Mouse (Mus musculus) embryonic facial prominence, embryonic 13.5 days (tissue): Measurements from ENCODE around the gene Nisch. TPM values are rescaled to one million over a fixed set of nuclear protein-coding genes. Genes with fewer than 3 reads are reported as not detected.

Experiments used
- ATAC-seq: fragments of 200-750 bp; cut with Nextera tagmentation; 2 replicates; pipeline ENCODE4 v1.8.0; 2017; ENCODE audit warnings: low read depth; ENCODE audit not compliant: insufficient number of reproducible peaks, insufficient read depth, low FRiP score, low TSS enrichment
- H3K27ac ChIP-seq: fragments of 300-500 bp; sonication (generic); 2 replicates; pipeline ENCODE4 v1.5.1; 2015; ENCODE audit warnings: moderate library complexity, mild to moderate bottlenecking, inconsistent platforms
- H3K27me3 ChIP-seq: fragments of 300-500 bp; sonication (generic); 2 replicates; pipeline ENCODE4 v1.6.1; 2015; ENCODE audit warnings: mild to moderate bottlenecking, inconsistent platforms
- H3K36me3 ChIP-seq: fragments of 300-500 bp; sonication (generic); 2 replicates; pipeline ENCODE4 v1.6.1; 2015; ENCODE audit warnings: mild to moderate bottlenecking, inconsistent platforms
- H3K4me1 ChIP-seq: fragments of 300-500 bp; sonication (generic); 2 replicates; pipeline ENCODE4 v1.6.1; 2015; ENCODE audit warnings: inconsistent platforms
- H3K4me2 ChIP-seq: fragments of 300-500 bp; sonication (generic); 2 replicates; pipeline ENCODE4 v1.6.1; 2015; ENCODE audit warnings: moderate library complexity, mild to moderate bottlenecking, inconsistent platforms
- H3K4me3 ChIP-seq: fragments of 300-500 bp; sonication (generic); 2 replicates; pipeline ENCODE4 v1.5.1; 2015; ENCODE audit warnings: mild to moderate bottlenecking, inconsistent platforms
- H3K9ac ChIP-seq: fragments of 300-500 bp; sonication (generic); 2 replicates; pipeline ENCODE4 v1.6.1; 2015; ENCODE audit warnings: mild to moderate bottlenecking, inconsistent platforms
- H3K9me3 ChIP-seq: fragments of 300-500 bp; sonication (generic); 2 replicates; pipeline ENCODE4 v1.6.1; 2016; ENCODE audit warnings: inconsistent platforms
- WGBS: fragments of 180-500 bp; shearing (Covaris S2); methylation state at CpG from one replicate; pipeline ENCODE4 v1.1.7; 2015; ENCODE audit warnings: mixed read lengths; 5-methylcytosine and 5-hydroxymethylcytosine counted together
- polyA plus RNA-seq: library from polyadenylated mRNA; unstranded; fragments of >200 nt; fragmentation: Nextera tagmentation; extraction: Ambion mirVana; gene quantifications from 2 replicates; pipeline ENCODE4 v1.2.1, GENCODE M21; 2015

Gene Nisch
- polyA plus RNA-seq, 1 experiment from 2014 or later = 415 TPM

- no peak overlapping the region for H3K4me2 ChIP-seq
- ATAC-seq = no peak
- H3K4me3 ChIP-seq = no peak overlapping the region
- H3K4me1 ChIP-seq = no peaks in the 10 kb centered on the region
- no peak overlapping the region for H3K27ac ChIP-seq
- 94% methylated on average over 14 of the region's 14 CpGs for WGBS
- H3K9me3 ChIP-seq = no peaks in the 10 kb centered on the region
- peaks cover 71% of the 10 kb centered on the region for H3K36me3 ChIP-seq
- H3K27me3 ChIP-seq = no peaks in the 10 kb centered on the region
- H3K9ac ChIP-seq = no peak overlapping the region
Measured at GRCm38 (mm10) chr14:31141011-31141410, 75.7 kb downstream of the Nisch start.

DNA sequence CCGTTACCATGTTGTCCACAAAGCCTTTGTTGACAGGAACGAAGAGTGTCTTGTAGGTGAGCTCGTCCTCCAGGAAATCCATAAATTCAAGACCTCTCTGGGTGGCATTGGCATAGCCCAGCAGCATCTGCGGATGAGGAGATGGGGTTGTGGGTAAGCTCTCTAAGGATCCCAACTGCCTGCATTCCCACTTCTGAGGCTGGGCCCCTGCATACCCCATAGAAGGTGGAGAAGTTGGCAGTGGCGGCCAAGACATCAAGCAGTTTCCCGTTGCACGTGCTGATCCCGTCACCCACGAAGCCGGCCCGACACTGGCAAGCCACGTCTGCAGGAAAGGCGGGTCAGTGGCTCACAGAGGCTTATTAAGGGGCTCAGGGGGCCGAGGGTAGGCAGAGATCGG is 76.6 kb downstream of the Nisch start:
- no peak overlapping the region for H3K27ac ChIP-seq
- peaks cover 80% of the 10 kb centered on the region for H3K36me3 ChIP-seq
- H3K9me3 ChIP-seq = no peaks in the 10 kb centered on the region
- H3K9ac ChIP-seq = no peak overlapping the region
- no peaks in the 10 kb centered on the region for H3K27me3 ChIP-seq
- WGBS = 90% methylated on average over 15 of the region's 15 CpGs
- no peaks in the 10 kb centered on the region for H3K4me1 ChIP-seq
- H3K4me3 ChIP-seq = no peak overlapping the region
- ATAC-seq = no peak
- no peak overlapping the region for H3K4me2 ChIP-seq

DNA sequence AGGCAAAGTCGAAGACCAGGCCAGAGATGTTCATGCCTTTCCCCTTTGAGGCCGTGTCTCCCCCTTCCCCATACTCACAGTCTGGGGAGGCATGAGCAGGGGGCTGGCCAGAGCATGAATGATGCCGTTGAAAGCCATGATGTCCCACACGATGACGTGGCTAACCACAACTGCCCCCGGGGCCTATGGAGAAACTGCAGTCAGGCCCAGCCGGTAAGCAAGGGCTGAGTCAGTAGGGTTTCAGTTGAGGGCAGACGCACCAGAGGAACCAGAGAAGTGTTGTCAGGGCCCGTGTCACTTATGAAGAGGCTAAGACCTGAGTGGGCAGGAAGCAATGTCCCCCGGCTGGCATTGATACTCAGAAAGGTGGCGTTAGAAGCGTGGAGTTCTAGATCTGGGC is 77.1 kb downstream of the Nisch start:
- no peak overlapping the region for H3K9ac ChIP-seq
- no peaks in the 10 kb centered on the region for H3K27me3 ChIP-seq
- H3K4me2 ChIP-seq = no peak overlapping the region
- H3K4me1 ChIP-seq = peaks cover 2% of the 10 kb centered on the region; the same call in 1 of the 2 replicates
- no peaks in the 10 kb centered on the region for H3K9me3 ChIP-seq
- H3K36me3 ChIP-seq = peaks cover 85% of the 10 kb centered on the region
- no peak overlapping the region for H3K27ac ChIP-seq
- WGBS = 82% methylated on average over 12 of the region's 12 CpGs
- ATAC-seq = no peak
- H3K4me3 ChIP-seq = no peak overlapping the region

DNA sequence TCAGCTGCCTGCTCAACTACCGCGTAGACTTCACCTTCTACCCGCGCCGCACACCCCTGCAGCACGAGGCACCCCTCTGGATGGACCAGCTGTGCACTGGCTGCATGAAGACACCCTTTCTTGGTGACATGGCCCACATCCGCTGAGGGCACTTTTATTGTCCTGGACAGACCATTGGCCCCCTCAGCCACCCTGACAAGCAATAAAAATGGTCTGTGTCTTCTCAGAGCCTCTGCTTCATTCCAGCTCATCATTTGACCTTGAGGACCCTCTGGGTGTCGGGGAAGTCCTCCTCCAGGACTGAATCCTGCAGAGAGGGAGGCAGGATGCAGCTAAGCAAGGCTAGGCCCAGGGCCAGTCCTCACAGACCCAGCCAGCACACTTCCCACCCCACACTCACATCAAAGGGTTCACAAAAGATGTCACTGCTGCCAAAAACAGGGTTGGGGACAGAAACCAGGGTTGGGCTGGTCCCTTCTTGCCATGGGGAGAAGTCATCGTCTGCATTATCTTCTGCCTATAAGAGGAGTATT is 77.8 kb downstream of the Nisch start:
- Histone ChIP-seq H3K36me3 (peaks cover 91% of the 10 kb centered on the region), H3K9me3 (no peaks in the 10 kb centered on the region), H3K4me2 (no peak overlapping the region), H3K27me3 (no peaks in the 10 kb centered on the region), H3K4me3 (no peak overlapping the region), H3K9ac (no peak overlapping the region), H3K27ac (no peak overlapping the region), H3K4me1 (peaks cover 9% of the 10 kb centered on the region)
- ATAC-seq = no peak
- WGBS = 95% methylated on average over 9 of the region's 9 CpGs

DNA sequence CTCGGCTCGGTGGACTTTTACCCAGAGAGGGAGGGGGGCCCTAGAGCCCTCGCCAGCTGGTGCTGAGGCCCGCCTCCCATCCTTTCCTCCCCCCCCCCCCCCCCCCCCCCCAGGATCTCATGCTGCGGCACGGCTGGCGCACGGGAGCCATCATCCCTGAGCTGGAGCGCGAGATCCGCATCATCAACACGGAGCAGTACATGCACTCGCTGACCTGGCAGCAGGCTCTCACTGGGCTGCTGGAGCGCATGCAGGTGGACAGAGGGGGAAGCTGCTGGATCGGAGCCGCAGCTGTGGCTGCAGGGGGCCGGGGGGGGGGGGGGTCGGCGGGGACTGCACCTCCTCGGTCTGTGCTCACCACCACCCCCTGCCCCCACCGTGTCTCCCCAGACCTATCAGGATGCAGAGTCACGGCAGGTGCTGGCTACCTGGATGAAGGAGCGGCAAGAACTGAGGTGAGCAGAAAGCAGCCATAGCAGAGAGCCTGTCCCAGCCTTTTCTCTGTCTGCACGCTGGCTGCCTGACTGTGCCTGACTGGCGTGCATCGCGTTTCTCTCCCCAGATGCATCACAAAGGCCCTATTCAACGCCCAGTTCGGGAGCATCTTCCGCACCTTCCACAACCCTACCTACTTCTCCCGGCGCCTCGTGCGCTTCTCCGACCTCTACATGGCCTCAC is 78.4 kb downstream of the Nisch start:
- Histone ChIP-seq H3K4me2 (no peak overlapping the region), H3K4me3 (no peak overlapping the region), H3K27ac (no peak overlapping the region), H3K27me3 (no peaks in the 10 kb centered on the region), H3K9ac (no peak overlapping the region), H3K4me1 (peaks cover 16% of the 10 kb centered on the region), H3K36me3 (peaks cover 91% of the 10 kb centered on the region), H3K9me3 (no peaks in the 10 kb centered on the region)
- no peak for ATAC-seq
- WGBS = 91% methylated on average over 19 of the region's 35 CpGs

DNA sequence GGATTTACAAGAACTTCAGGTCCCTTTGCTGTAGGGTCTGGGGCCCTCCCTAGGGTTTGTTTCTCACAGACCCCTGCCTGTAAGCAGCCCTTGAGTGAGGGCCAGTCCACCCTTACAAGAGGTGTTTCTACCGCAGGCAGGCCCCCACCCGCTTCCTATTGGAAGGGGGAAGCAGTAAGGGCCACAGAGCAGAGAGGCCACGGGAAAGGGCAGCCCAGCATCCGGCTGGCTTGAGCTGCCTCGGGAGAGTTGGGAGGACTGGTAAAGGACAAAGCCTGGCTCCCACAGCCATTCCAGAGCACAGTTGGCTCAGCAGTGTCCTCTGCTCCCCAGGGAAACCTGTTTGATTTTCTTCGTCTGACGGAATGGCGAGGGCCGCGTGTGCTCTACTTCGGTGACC is 79.0 kb downstream of the Nisch start:
- Histone ChIP-seq H3K27me3 (no peaks in the 10 kb centered on the region), H3K9me3 (no peaks in the 10 kb centered on the region), H3K36me3 (peaks cover 86% of the 10 kb centered on the region), H3K9ac (no peak overlapping the region), H3K4me3 (no peak overlapping the region), H3K4me1 (peaks cover 21% of the 10 kb centered on the region), H3K4me2 (no peak overlapping the region), H3K27ac (no peak overlapping the region)
- WGBS = 83% methylated on average over 11 of the region's 11 CpGs
- ATAC-seq = no peak

- H3K4me2 ChIP-seq = no peak overlapping the region
- no peak overlapping the region for H3K9ac ChIP-seq
- H3K9me3 ChIP-seq = no peaks in the 10 kb centered on the region
- H3K27me3 ChIP-seq = no peaks in the 10 kb centered on the region
- no peak for ATAC-seq
- H3K27ac ChIP-seq = no peak overlapping the region; the same call in 1 of the 2 replicates
- peaks cover 27% of the 10 kb centered on the region for H3K4me1 ChIP-seq
- WGBS = 89% methylated on average over 10 of the region's 10 CpGs
- H3K36me3 ChIP-seq = peaks cover 82% of the 10 kb centered on the region
- H3K4me3 ChIP-seq = no peak overlapping the region
Measured at GRCm38 (mm10) chr14:31137281-31137595, 79.5 kb downstream of the Nisch start.

GRCm38 (mm10) chr14:31136411-31137280 is 80.1 kb downstream of the Nisch start:
- Histone ChIP-seq H3K9me3 (no peaks in the 10 kb centered on the region), H3K4me1 (peaks cover 33% of the 10 kb centered on the region), H3K36me3 (peaks cover 76% of the 10 kb centered on the region), H3K4me2 (no peak overlapping the region), H3K9ac (no peak overlapping the region), H3K27ac (no peak overlapping the region; the same call in 1 of the 2 replicates), H3K4me3 (no peak overlapping the region), H3K27me3 (no peaks in the 10 kb centered on the region)
- ATAC-seq = no peak
- 94% methylated on average over 26 of the region's 26 CpGs for WGBS

DNA sequence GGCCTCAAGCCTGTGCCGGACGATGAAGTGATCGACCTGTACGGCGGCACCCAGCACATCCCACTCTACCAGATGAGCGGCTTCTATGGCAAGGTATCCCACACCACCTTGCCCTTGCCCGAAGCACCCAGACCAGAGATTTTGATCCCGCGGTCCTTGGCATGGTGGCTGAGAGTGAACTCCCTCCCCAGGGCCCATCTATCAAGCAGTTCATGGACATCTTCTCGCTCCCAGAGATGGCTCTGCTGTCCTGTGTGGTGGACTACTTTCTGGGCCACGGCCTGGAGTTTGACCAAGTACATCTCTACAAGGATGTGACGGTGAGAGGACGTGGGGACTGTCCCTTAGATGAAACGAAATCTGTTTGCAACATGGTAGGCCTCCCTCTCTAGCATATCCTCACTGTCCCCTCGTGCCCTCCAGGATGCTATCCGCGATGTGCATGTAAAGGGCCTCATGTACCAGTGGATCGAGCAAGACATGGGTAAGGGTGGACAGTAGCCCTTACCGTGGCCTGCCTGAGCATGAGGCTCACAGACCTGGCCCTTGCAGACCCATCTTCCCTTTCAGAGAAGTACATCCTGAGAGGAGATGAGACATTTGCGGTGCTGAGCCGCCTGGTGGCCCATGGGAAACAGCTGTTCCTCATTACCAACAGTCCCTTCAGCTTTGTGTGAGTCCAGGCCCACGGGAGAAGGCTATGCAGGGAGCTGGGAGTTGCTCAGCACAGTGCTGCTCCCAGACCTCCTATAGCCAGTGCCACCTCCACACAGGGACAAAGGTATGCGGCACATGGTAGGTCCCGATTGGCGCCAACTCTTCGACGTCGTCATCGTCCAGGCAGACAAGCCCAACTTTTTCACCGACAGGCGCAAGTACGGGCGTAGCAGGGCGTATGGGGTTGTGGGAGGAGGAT is 81.0 kb downstream of the Nisch start:
- no peaks in the 10 kb centered on the region for H3K9me3 ChIP-seq
- no peak overlapping the region for H3K4me3 ChIP-seq
- H3K4me1 ChIP-seq = peaks cover 33% of the 10 kb centered on the region
- no peaks in the 10 kb centered on the region for H3K27me3 ChIP-seq
- H3K27ac ChIP-seq = no peak overlapping the region
- no peak overlapping the region; the same call in 1 of the 2 replicates for H3K9ac ChIP-seq
- H3K36me3 ChIP-seq = peaks cover 67% of the 10 kb centered on the region
- no peak overlapping the region for H3K4me2 ChIP-seq
- 89% methylated on average over 34 of the region's 34 CpGs for WGBS
- ATAC-seq = no peak

DNA sequence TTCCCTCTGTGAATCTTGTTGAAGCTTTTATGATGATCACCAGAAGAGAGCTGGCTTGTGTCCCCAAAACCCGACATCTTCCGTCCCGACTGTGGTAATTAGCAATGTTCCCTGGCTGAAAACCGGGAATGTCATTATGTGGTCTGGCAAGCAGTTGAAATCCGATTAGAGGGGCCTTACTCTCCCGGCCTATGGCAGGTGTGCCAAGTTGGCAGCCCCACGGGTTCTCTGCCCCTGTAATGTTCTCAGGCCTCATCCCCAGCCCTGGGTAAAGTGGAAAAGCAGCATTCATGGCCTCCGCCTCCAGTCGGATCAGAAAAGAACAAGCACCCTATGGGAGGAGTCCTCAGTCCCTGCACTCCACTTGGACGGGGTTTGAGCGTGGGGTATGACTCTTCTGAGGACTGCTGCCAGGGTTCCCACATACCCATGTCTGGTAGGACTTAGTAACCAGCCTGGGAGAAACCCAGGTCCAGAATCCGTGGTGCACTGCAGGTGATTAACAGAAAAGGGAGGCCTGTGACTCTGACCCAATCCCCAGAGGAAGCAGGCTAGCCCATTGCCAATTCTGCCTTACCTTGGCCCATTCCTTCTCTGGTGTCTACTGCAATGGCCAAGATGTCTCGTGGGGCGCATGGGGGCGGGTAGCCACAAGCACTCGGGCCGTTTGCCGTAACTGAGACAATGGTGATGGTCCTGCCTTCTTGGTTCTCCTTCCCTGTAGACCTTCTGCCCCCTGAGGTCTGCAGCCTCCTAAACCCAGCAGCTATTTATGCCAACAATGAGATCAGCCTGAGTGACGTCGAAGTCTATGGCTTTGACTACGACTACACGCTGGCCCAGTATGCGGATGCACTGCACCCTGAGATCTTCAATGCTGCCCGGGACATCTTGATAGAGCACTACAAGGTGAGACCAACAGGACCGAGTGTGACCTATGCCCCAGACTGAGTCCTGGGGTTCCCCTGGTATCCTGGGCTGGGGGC is 82.4 kb downstream of the Nisch start:
- H3K4me3 ChIP-seq = no peak overlapping the region
- H3K9ac ChIP-seq = peak overlapping the region; percentile 94; the same call in 1 of the 2 replicates
- peaks cover 53% of the 10 kb centered on the region for H3K36me3 ChIP-seq

More for the DNA sequence above, 82.4 kb downstream of the Nisch start:
- Histone ChIP-seq H3K27me3 (no peaks in the 10 kb centered on the region), H3K9me3 (no peaks in the 10 kb centered on the region), H3K27ac (peak overlapping the region; percentile 76), H3K4me2 (peak overlapping the region; percentile 84), H3K4me1 (peaks cover 42% of the 10 kb centered on the region)
- 81% methylated on average over 25 of the region's 25 CpGs for WGBS
- no peak for ATAC-seq
